In the genomic region with DNA sequence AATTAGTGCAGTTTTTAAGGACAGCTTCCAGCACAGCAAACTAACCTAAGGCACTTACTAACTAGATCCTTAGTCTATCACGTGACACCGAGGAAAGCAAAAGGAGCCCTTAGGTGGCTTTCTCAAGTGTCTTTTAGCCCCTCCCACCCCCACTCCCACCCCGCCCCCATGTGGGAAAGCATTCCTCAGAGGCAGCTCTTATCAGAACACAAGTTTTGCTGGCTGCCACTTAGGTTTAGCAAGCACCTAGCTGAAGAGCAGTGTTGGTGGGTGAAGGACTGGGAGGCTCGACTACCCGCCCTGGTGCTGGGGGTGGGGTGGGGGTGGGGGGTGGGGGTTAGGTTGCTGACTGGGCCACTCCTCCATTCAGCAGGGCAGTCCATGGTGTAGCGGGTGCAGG, we compare ENCODE assay signal across 13 mouse cellular contexts. TPM values are rescaled to one million over a fixed set of nuclear protein-coding genes. Genes with fewer than 3 reads are reported as not detected.
A peak's percentile ranks its signal among the peaks of the same experiment; 100 is the strongest.
DNase-seq lines count a peak whose midpoint lies in the region; ATAC-seq and TF ChIP-seq lines count a peak whose summit lies in the region.
"Had no signal": no experiment of that assay in that cellular context is flagged by ENCODE, and none has a peak within 500 bp of the region (broad histone marks: within the 10 kb centered on the region; RNA-seq: fewer than 3 reads in every experiment).

No protein-coding gene starts in this region.

- TF ChIP-seq CTCF in MEL (IDR thresholded peaks at IDR 0.05 in 2 of 3, conservative IDR thresholded peaks at IDR 0.05 in 1 of 3; ENCODE audit: control insufficient read depth in 1 of 3, insufficient read depth in 1 of 3, low read depth in 2 of 3, low read length in 3 of 3, poor library complexity in 1 of 3, severe bottlenecking in 1 of 3): no peak

- H3K27me3 ChIP-seq in kidney, embryonic 15.5 days: no peaks in the 10 kb centered on the region
- H3K27me3 ChIP-seq in MEL (ENCODE audit: control insufficient read depth in 1 of 2, insufficient read depth in 2 of 2, low read length in 2 of 2): peaks cover 0 to 2% of the 10 kb centered on the region in 2 experiments; a peak in 3 of 4 replicates
- H3K27me3 ChIP-seq: embryonic facial prominence, embryonic 15.5 days; limb, embryonic 15.5 days; Patski had no signal

- H3K9ac ChIP-seq in kidney, embryonic 15.5 days: no peak overlapping the region
- H3K9ac ChIP-seq in MEL (ENCODE audit: control insufficient read depth, low read depth, low read length, poor library complexity, severe bottlenecking): no peak overlapping the region
- H3K9ac ChIP-seq: embryonic facial prominence, embryonic 15.5 days; limb, embryonic 15.5 days had no signal

- TF ChIP-seq RAD21 in MEL (IDR thresholded peaks at IDR 0.05; ENCODE audit: low read depth, low read length): no peak

- no peak for TF ChIP-seq EP300 in MEL (IDR thresholded peaks at IDR 0.05; ENCODE audit: low read depth in 1 of 2, low read length in 2 of 2)

- H3K4me2 ChIP-seq in kidney, embryonic 15.5 days: 0 out of 2 replicates have a peak overlapping the region, but pooled peaks have one; percentile 1
- H3K4me2 ChIP-seq: embryonic facial prominence, embryonic 15.5 days; limb, embryonic 15.5 days had no signal

- no peaks in the 10 kb centered on the region for H3K9me3 ChIP-seq in kidney, embryonic 15.5 days (replicated peaks)
- H3K9me3 ChIP-seq in MEL (replicated peaks; ENCODE audit: insufficient read depth, low read length): no peaks in the 10 kb centered on the region
- H3K9me3 ChIP-seq: embryonic facial prominence, embryonic 15.5 days; limb, embryonic 15.5 days had no signal

- H3K27ac ChIP-seq in kidney, embryonic 15.5 days: 0 out of 2 replicates have a peak overlapping the region, but pooled peaks have one; percentile 0
- H3K27ac ChIP-seq in MEL (ENCODE audit: control insufficient read depth, low read depth, low read length): no peak overlapping the region
- H3K27ac ChIP-seq: embryonic facial prominence, embryonic 15.5 days; limb, embryonic 15.5 days had no signal

- TF ChIP-seq POLR2A in MEL (IDR thresholded peaks at IDR 0.05; ENCODE audit: control insufficient read depth in 1 of 2, insufficient read depth in 1 of 2, low read depth in 1 of 2, low read length in 2 of 2, poor library complexity in 1 of 2): no peak

- no peak overlapping the region for H3K4me3 ChIP-seq in kidney, embryonic 15.5 days (replicated peaks)
- H3K4me3 ChIP-seq in MEL (ENCODE audit: control insufficient read depth in 1 of 2, insufficient read depth in 1 of 2, low read depth in 2 of 2, low read length in 2 of 2): no peak overlapping the region
- H3K4me3 ChIP-seq: embryonic facial prominence, embryonic 15.5 days; limb, embryonic 15.5 days had no signal

- peaks cover 9% of the 10 kb centered on the region; the same call in 1 of the 2 replicates for H3K4me1 ChIP-seq in kidney, embryonic 15.5 days
- no peaks in the 10 kb centered on the region for H3K4me1 ChIP-seq in MEL (ENCODE audit: control insufficient read depth in 1 of 2, insufficient read depth in 2 of 2, low read length in 2 of 2)
- H3K4me1 ChIP-seq: embryonic facial prominence, embryonic 15.5 days; limb, embryonic 15.5 days had no signal

- ATAC-seq in kidney, embryonic 15.5 days (replicated peaks; ENCODE audit: low FRiP score): peak; percentile 82

- DNase-seq in embryo, embryonic 9.5 days (ENCODE audit: extremely low spot score): peak; percentile 12
- DNase-seq in embryo, embryonic 10.5 days (ENCODE audit: low spot score): no peak
- DNase-seq in kidney, adult 18-20 months: no peak
- peak; percentile 14 for DNase-seq in MEL (ENCODE audit: low read depth, low spot score)
- DNase-seq in lung, postnatal 14 days: peak; percentile 30
- no peak for DNase-seq in right cerebral cortex, adult 2 months (ENCODE audit: low spot score in 2 of 2)
- DNase-seq in right cerebral cortex, postnatal 10 days (ENCODE audit: low spot score in 2 of 2): no peak
- DNase-seq: adrenal gland, postnatal 25 days; layer of hippocampus, postnatal 36 days had no signal

- no peaks in the 10 kb centered on the region for H3K36me3 ChIP-seq in kidney, embryonic 15.5 days
- H3K36me3 ChIP-seq in MEL (ENCODE audit: control insufficient read depth in 1 of 2, insufficient read depth in 2 of 2, low read length in 2 of 2): no peaks in the 10 kb centered on the region
- H3K36me3 ChIP-seq: embryonic facial prominence, embryonic 15.5 days; limb, embryonic 15.5 days had no signal

- WGBS in kidney, embryonic 15.5 days: 28% methylated on average over 6 of the region's 6 CpGs

- H3K79me2 ChIP-seq in MEL (ENCODE audit: control insufficient read depth, insufficient read depth, low read length, poor library complexity): no peaks in the 10 kb centered on the region

TF ChIP-seq in MEL, 35 proteins besides CTCF, POLR2A, EP300 and RAD21:
- TF ChIP-seq SMC3 (IDR thresholded peaks at IDR 0.05; ENCODE audit: low read depth, low read length) (no peak), MEF2A (IDR thresholded peaks at IDR 0.05; ENCODE audit: extremely low read depth, insufficient replicate concordance, low read depth, low read length, poor library complexity, severe bottlenecking) (no peak), CHD2 (IDR thresholded peaks at IDR 0.05; ENCODE audit: low read length) (no peak), USF1 (IDR thresholded peaks at IDR 0.05; ENCODE audit: low read depth, low read length) (peak; percentile 58; the same call in 1 of the 2 replicates), JUND (IDR thresholded peaks at IDR 0.05; ENCODE audit: low read depth, low read length) (no peak)

RNA-seq across cellular contexts. Expression of gene Trpm6, which starts 8.5 kb away (rescaled TPM):
- 0.57 and 0.82 TPM in 2 replicates for polyA plus RNA-seq in kidney, embryonic 15.5 days (2015; fragmentation: Nextera tagmentation; extraction: Ambion mirVana)
- not detected in 2 replicates for total RNA-seq in MEL (2012; rRNA removed)
- polyA plus RNA-seq in MEL (2012; ENCODE audit: insufficient read depth in 1 of 2, insufficient read length in 2 of 2, low read depth in 1 of 2, low replicate concordance in 2 of 2, missing spikeins in 1 of 2): under 1 TPM in 1 of 2 experiments, not detected in 1; 0.01 TPM
- total RNA-seq: adrenal gland, postnatal 25 days had no signal

RNA-seq across cellular contexts. Expression of gene D030056L22Rik, which starts 45.3 kb away (rescaled TPM):
- 34.6 and 38.9 TPM in 2 replicates for polyA plus RNA-seq in kidney, embryonic 15.5 days (2015; fragmentation: Nextera tagmentation; extraction: Ambion mirVana)
- 27.8 and 29.0 TPM in 2 replicates for total RNA-seq in MEL (2012; rRNA removed)
- polyA plus RNA-seq in MEL (2012; ENCODE audit: insufficient read depth in 1 of 2, insufficient read length in 2 of 2, low read depth in 1 of 2, low replicate concordance in 2 of 2, missing spikeins in 1 of 2): 10 to 100 TPM in 1 of 2 experiments, not detected in 1; 27.0 TPM

Comparison
In these comparisons a context has a peak if more than half of its experiments do, and no peak if none do; other contexts are left out.
1. DNase-seq: peak in embryo, embryonic 9.5 days (single experiment), MEL (single experiment) and lung, postnatal 14 days (single experiment); none in embryo, embryonic 10.5 days (single experiment), kidney, adult 18-20 months (single experiment), right cerebral cortex, adult 2 months (0 of 2) and right cerebral cortex, postnatal 10 days (0 of 2).